Mouse (Mus musculus): ENCODE results near the gene D2hgdh. TPM values are rescaled to one million over a fixed set of nuclear protein-coding genes. Genes with fewer than 3 reads are reported as not detected.
A peak's percentile ranks its signal among the peaks of the same experiment; 100 is the strongest.

The D2hgdh gene
- total and polyA plus RNA-seq, 3 experiments: 14.4 to 19.2 TPM; not detected in 1

- TF ChIP-seq TCF12 (IDR thresholded peaks at IDR 0.05; ENCODE audit: low read depth, low read length): no peak
- no peak for TF ChIP-seq TBP (IDR thresholded peaks at IDR 0.05; ENCODE audit: low read depth, low read length)
- no peak for TF ChIP-seq POLR2AphosphoS2 (IDR thresholded peaks at IDR 0.05; ENCODE audit: low read length)
- TF ChIP-seq E2F4 (IDR thresholded peaks at IDR 0.05; ENCODE audit: borderline replicate concordance, low read depth, low read length): no peak
- TF ChIP-seq ZMIZ1 (IDR thresholded peaks at IDR 0.05; ENCODE audit: low read depth, low read length): no peak
- TF ChIP-seq GATA1 (IDR thresholded peaks at IDR 0.05; ENCODE audit: low read depth, low read length): no peak
- TF ChIP-seq HCFC1 (IDR thresholded peaks at IDR 0.05; ENCODE audit: low read depth, low read length): no peak
- TF ChIP-seq KAT2A (conservative IDR thresholded peaks at IDR 0.05; ENCODE audit: low read depth, low read length): no peak
- TF ChIP-seq USF1 (IDR thresholded peaks at IDR 0.05; ENCODE audit: low read depth, low read length): no peak
- no peak for TF ChIP-seq CHD2 (IDR thresholded peaks at IDR 0.05; ENCODE audit: low read length)
- no peak for TF ChIP-seq CHD1 (IDR thresholded peaks at IDR 0.05; ENCODE audit: low read depth, low read length)
- no peak for TF ChIP-seq ETS1 (IDR thresholded peaks at IDR 0.05; ENCODE audit: low read depth, low read length)
- peak overlapping the region; percentile 69 for H3K27ac ChIP-seq (ENCODE audit: control insufficient read depth, low read depth, low read length)
- peaks cover 9 to 19% of the 10 kb centered on the region in 2 experiments; a peak in 3 of 4 replicates for H3K4me1 ChIP-seq (ENCODE audit: control insufficient read depth in 1 of 2, insufficient read depth in 2 of 2, low read length in 2 of 2)
- no peaks in the 10 kb centered on the region for H3K9me3 ChIP-seq (replicated peaks; ENCODE audit: insufficient read depth, low read length)
- no peak for DNase-seq (ENCODE audit: low read depth, low spot score)
- peaks cover 3% of the 10 kb centered on the region for H3K79me2 ChIP-seq (ENCODE audit: control insufficient read depth, insufficient read depth, low read length, poor library complexity)
- H3K4me3 ChIP-seq (ENCODE audit: control insufficient read depth in 1 of 2, insufficient read depth in 1 of 2, low read depth in 2 of 2, low read length in 2 of 2): peak overlapping the region; percentile 57 to 98
- peak overlapping the region; percentile 62 for H3K9ac ChIP-seq (ENCODE audit: control insufficient read depth, low read depth, low read length, poor library complexity, severe bottlenecking)
- no peaks in the 10 kb centered on the region for H3K27me3 ChIP-seq (ENCODE audit: control insufficient read depth in 1 of 2, insufficient read depth in 2 of 2, low read length in 2 of 2)
- peaks cover 0 to 9% of the 10 kb centered on the region in 2 experiments; a peak in 2 of 4 replicates for H3K36me3 ChIP-seq (ENCODE audit: control insufficient read depth in 1 of 2, insufficient read depth in 2 of 2, low read length in 2 of 2)
Observed at GRCm38 (mm10) chr1:93825771-93826539, 1.2 kb downstream of the D2hgdh start.

- no peak for DNase-seq (ENCODE audit: low read depth, low spot score)
- Histone ChIP-seq H3K27me3 (ENCODE audit: control insufficient read depth in 1 of 2, insufficient read depth in 2 of 2, low read length in 2 of 2) (no peaks in the 10 kb centered on the region), H3K9me3 (replicated peaks; ENCODE audit: insufficient read depth, low read length) (no peaks in the 10 kb centered on the region), H3K4me3 (ENCODE audit: control insufficient read depth in 1 of 2, insufficient read depth in 1 of 2, low read depth in 2 of 2, low read length in 2 of 2) (no peak overlapping the region), H3K36me3 (ENCODE audit: control insufficient read depth in 1 of 2, insufficient read depth in 2 of 2, low read length in 2 of 2) (peaks cover 0 to 9% of the 10 kb centered on the region in 2 experiments; a peak in 2 of 4 replicates), H3K27ac (ENCODE audit: control insufficient read depth, low read depth, low read length) (no peak overlapping the region), H3K9ac (ENCODE audit: control insufficient read depth, low read depth, low read length, poor library complexity, severe bottlenecking) (no peak overlapping the region), H3K4me1 (ENCODE audit: control insufficient read depth in 1 of 2, insufficient read depth in 2 of 2, low read length in 2 of 2) (peaks cover 9 to 19% of the 10 kb centered on the region in 2 experiments; a peak in 3 of 4 replicates), H3K79me2 (ENCODE audit: control insufficient read depth, insufficient read depth, low read length, poor library complexity) (peaks cover 3% of the 10 kb centered on the region)
- TF ChIP-seq MEF2A (IDR thresholded peaks at IDR 0.05; ENCODE audit: extremely low read depth, insufficient replicate concordance, low read depth, low read length, poor library complexity, severe bottlenecking) (no peak), POLR2A (IDR thresholded peaks at IDR 0.05; ENCODE audit: control insufficient read depth in 1 of 2, insufficient read depth in 1 of 2, low read depth in 1 of 2, low read length in 2 of 2, poor library complexity in 1 of 2) (no peak), MAZ (IDR thresholded peaks at IDR 0.05; ENCODE audit: low read depth, low read length) (no peak), GABPA (IDR thresholded peaks at IDR 0.05; ENCODE audit: low read depth, low read length) (no peak), ZNF384 (IDR thresholded peaks at IDR 0.05; ENCODE audit: low read depth, low read length) (no peak), TBP (IDR thresholded peaks at IDR 0.05; ENCODE audit: low read depth, low read length) (no peak), EP300 (IDR thresholded peaks at IDR 0.05; ENCODE audit: low read depth in 1 of 2, low read length in 2 of 2) (no peak), MAFK (IDR thresholded peaks at IDR 0.05; ENCODE audit: borderline replicate concordance, low read depth, low read length) (no peak), BHLHE40 (IDR thresholded peaks at IDR 0.05; ENCODE audit: borderline replicate concordance, low read depth, low read length) (no peak), POLR2AphosphoS2 (IDR thresholded peaks at IDR 0.05; ENCODE audit: low read length) (no peak), MYB (IDR thresholded peaks at IDR 0.05; ENCODE audit: low read depth, low read length) (no peak), ZMIZ1 (IDR thresholded peaks at IDR 0.05; ENCODE audit: low read depth, low read length) (no peak), ELF1 (IDR thresholded peaks at IDR 0.05; ENCODE audit: low read depth, low read length) (no peak), RCOR1 (IDR thresholded peaks at IDR 0.05; ENCODE audit: low read depth, low read length) (no peak), CTCF (IDR thresholded peaks at IDR 0.05 in 2 of 3, conservative IDR thresholded peaks at IDR 0.05 in 1 of 3; ENCODE audit: control insufficient read depth in 1 of 3, insufficient read depth in 1 of 3, low read depth in 2 of 3, low read length in 3 of 3, poor library complexity in 1 of 3, severe bottlenecking in 1 of 3) (no peak)
Observed at GRCm38 (mm10) chr1:93826540-93826835, 1.8 kb downstream of the D2hgdh start.

Measured in MEL (cell line).